Mouse (Mus musculus): Measurements from ENCODE around the gene Gm20807. TPM values are rescaled to one million over a fixed set of nuclear protein-coding genes. Genes with fewer than 3 reads are reported as not detected.
"Not testable (repeated sequence)": the region's sequence is repeated elsewhere in the genome, so short reads cannot be mapped to it uniquely, and the experiment has no call there.

Gm20807 gene
- not detected for polyA plus RNA-seq (2012; fragmentation: generic; extraction: Trizol)
- long read RNA-seq, experiment 1 = 0 reads
- long read RNA-seq, experiment 2 = 0 reads

DNA sequence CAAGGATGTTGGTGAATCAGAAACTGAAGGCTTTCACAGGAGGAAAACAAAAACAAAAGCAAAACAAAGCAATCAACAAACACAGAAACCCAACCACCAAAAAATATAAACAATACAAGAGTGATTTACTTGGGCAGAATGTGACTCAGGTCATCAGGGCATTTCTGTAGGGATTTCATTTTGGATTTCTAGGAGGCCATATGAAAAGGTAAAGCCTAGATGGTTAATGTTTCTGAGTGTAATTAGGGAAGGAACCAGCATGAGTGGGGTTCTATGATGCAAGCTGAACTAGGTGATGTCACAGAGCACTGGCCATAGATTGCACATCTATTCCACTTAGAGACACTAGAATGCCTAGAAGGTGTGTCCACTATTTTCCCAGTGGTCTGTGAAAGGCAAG, at the start of gene Gm20807:
Gm20807 (plus strand) TSS at position 301 of the 400 bp plus-strand sequence.
- not testable (repeated sequence) for H3K79me3 ChIP-seq (ENCODE audit: low read depth); H3K36me3 ChIP-seq (ENCODE audit: control insufficient read depth, insufficient read depth); H3K27me3 ChIP-seq (ENCODE audit: control insufficient read depth, insufficient read depth, insufficient read length); H3ac ChIP-seq (ENCODE audit: control insufficient read depth, insufficient read length, low read depth); H3K79me2 ChIP-seq (ENCODE audit: control insufficient read depth, insufficient read depth); H3K4me3 ChIP-seq (ENCODE audit: insufficient read depth, poor library complexity, severe bottlenecking)

Other genes starting within 250 kb of the Gm20807 start
- gene Gm21891, start 90.6 kb downstream of the Gm20807 start, polyA plus RNA-seq (2012; fragmentation: generic; extraction: Trizol) = not detected
- not detected for gene Gm21425, start 119.1 kb downstream of the Gm20807 start, polyA plus RNA-seq (2012; fragmentation: generic; extraction: Trizol)
- gene Gm21828, start 181.0 kb downstream of the Gm20807 start, polyA plus RNA-seq (2012; fragmentation: generic; extraction: Trizol) = not detected
- gene Gm21440, start 209.5 kb downstream of the Gm20807 start, polyA plus RNA-seq (2012; fragmentation: generic; extraction: Trizol) = not detected
- gene Gm21454, start 209.6 kb downstream of the Gm20807 start, polyA plus RNA-seq (2012; fragmentation: generic; extraction: Trizol) = not detected

Measured in C2C12 (cell line).